In the genomic region with DNA sequence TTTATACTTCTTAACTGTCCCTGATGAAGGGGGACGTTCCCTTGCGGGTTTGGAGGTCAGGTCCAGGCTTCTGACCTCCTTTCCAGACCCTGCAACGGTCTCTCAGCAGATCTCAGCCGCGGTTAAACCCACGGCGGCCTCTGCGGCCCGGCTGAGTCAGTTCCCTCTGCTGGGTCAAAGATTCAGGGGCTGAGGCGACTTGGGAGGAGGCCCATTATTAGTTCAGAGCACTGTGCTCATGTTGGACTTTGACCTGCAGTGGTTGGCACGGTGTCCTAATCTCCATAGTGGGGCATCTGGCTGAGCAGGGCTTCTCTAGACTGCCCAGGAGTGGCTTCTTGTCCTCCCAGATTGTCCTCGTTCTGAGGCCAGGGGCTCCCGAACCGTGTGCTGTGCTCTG, we compare ENCODE assay signal across 8 mouse cellular contexts. TPM values are rescaled to one million over a fixed set of nuclear protein-coding genes. Genes with fewer than 3 reads are reported as not detected.
DNase-seq lines count a peak whose midpoint lies in the region; ATAC-seq and TF ChIP-seq lines count a peak whose summit lies in the region.

No protein-coding gene starts in this region.

- TF ChIP-seq CTCF in cerebellum, adult 2 months (IDR thresholded peaks at IDR 0.05; ENCODE audit: borderline replicate concordance, insufficient read depth, low read depth, low read length), result no peak

- H3K4me3 ChIP-seq in erythroblast, embryonic 14.5 days (replicated peaks), result peak overlapping the region; percentile 65
- H3K4me3 ChIP-seq in cerebellum, adult 2 months (replicated peaks; ENCODE audit: insufficient read depth, low read depth, low read length), result peak overlapping the region; percentile 97
- peak overlapping the region; percentile 62 to 74 for H3K4me3 ChIP-seq in heart, embryonic 14.5 days (ENCODE audit: control insufficient read depth in 1 of 2, insufficient read depth in 1 of 2, low read depth in 1 of 2, low read length in 2 of 2)

- DNase-seq in cerebellum, adult 2 months, result peak; percentile 63 to 68
- DNase-seq in kidney, postnatal 4 days, result peak; percentile 49 to 66
- no peak for DNase-seq in urinary bladder, postnatal 4 days (ENCODE audit: low spot score in 2 of 2)
- no peak for DNase-seq in right cerebral cortex, postnatal 4 days

- peak overlapping the region; percentile 73 for H3K27ac ChIP-seq in cerebellum, adult 2 months (ENCODE audit: insufficient read depth, low read length)
- no peak overlapping the region for H3K27ac ChIP-seq in heart, embryonic 14.5 days (replicated peaks in 1 of 2; ENCODE audit: control insufficient read depth in 1 of 2, insufficient read depth in 1 of 2, low read depth in 2 of 2, low read length in 2 of 2)

- peaks cover 31% of the 10 kb centered on the region for H3K36me3 ChIP-seq in erythroblast, embryonic 14.5 days (ENCODE audit: control insufficient read depth)
- H3K36me3 ChIP-seq in heart, embryonic 14.5 days (ENCODE audit: control insufficient read depth, insufficient read depth, low read length), result peaks cover 28% of the 10 kb centered on the region

- ATAC-seq in erythroblast, adult 5-6 weeks (replicated peaks; ENCODE audit: low FRiP score, poor library complexity, severe bottlenecking), result no peak
- no peak for ATAC-seq in heart, embryonic 14.5 days (ENCODE audit: insufficient number of reproducible peaks, insufficient read depth, low FRiP score, low read depth)
- 0 out of 2 replicates have a peak, but pooled peaks have one; percentile 6 for ATAC-seq in megakaryocyte-erythroid progenitor cell, adult 5-6 weeks (replicated peaks; ENCODE audit: low FRiP score, low TSS enrichment, poor library complexity, severe bottlenecking)

- WGBS in cerebellum, adult 2 months, result 3% methylated on average over 14 of the region's 14 CpGs
- 9% methylated on average over 14 of the region's 14 CpGs for WGBS in heart, embryonic 14.5 days

- peaks cover 26% of the 10 kb centered on the region for H3K27me3 ChIP-seq in erythroblast, embryonic 14.5 days (ENCODE audit: control insufficient read depth)
- H3K27me3 ChIP-seq in cerebellum, adult 2 months (ENCODE audit: control insufficient read depth, insufficient read depth, low read length), result no peaks in the 10 kb centered on the region
- no peaks in the 10 kb centered on the region for H3K27me3 ChIP-seq in heart, embryonic 14.5 days (ENCODE audit: control insufficient read depth, insufficient read depth, low read length)

- TF ChIP-seq POLR2A in cerebellum, adult 2 months (IDR thresholded peaks at IDR 0.05; ENCODE audit: borderline replicate concordance, insufficient read depth, low read length), result no peak

- H3K9me3 ChIP-seq in erythroblast, embryonic 14.5 days (ENCODE audit: control insufficient read depth, low read length), result no peaks in the 10 kb centered on the region
- H3K9me3 ChIP-seq in heart, embryonic 14.5 days (ENCODE audit: control insufficient read depth, low read length), result no peaks in the 10 kb centered on the region

- peak overlapping the region; percentile 99 for H3K4me2 ChIP-seq in heart, embryonic 14.5 days (ENCODE audit: low read length)

- H3K4me1 ChIP-seq in erythroblast, embryonic 14.5 days (ENCODE audit: control insufficient read depth), result peaks cover 27% of the 10 kb centered on the region
- H3K4me1 ChIP-seq in cerebellum, adult 2 months (ENCODE audit: control insufficient read depth, insufficient read depth, low read length), result peaks cover 36% of the 10 kb centered on the region
- peaks cover 28 to 30% of the 10 kb centered on the region in 2 experiments for H3K4me1 ChIP-seq in heart, embryonic 14.5 days (ENCODE audit: control insufficient read depth in 2 of 2, insufficient read depth in 2 of 2, low read length in 2 of 2)

- H3K9ac ChIP-seq in heart, embryonic 14.5 days (ENCODE audit: low read length), result peak overlapping the region; percentile 80

RNA-seq across cellular contexts. Expression of a gene that starts 1.2 kb away (rescaled TPM):
- 0.02 and 0.04 TPM in 2 replicates for polyA plus RNA-seq in erythroblast, embryonic 14.5 days (2012)
- total RNA-seq in erythroblast, adult 5-6 weeks (2015; ENCODE audit: low replicate concordance), result 0.58 and 0.63 TPM in 2 replicates
- total RNA-seq in erythroblast, adult 5-6 weeks (2017; ENCODE audit: low replicate concordance), result 0.77 and 1.8 TPM in 2 replicates
- 81.2 and 92.5 TPM in 2 replicates for polyA plus RNA-seq in cerebellum, adult 2 months (2012; rRNA removed)
- polyA plus RNA-seq in heart, embryonic 14.5 days (2014; fragmentation: Nextera tagmentation; extraction: Ambion mirVana), result 7.9 and 8.6 TPM in 2 replicates
- total RNA-seq in megakaryocyte-erythroid progenitor cell, adult 5-6 weeks (2014; fragmentation: Nextera tagmentation), result 0.57 and 1.6 TPM in 2 replicates
- total RNA-seq in megakaryocyte-erythroid progenitor cell, adult 5-6 weeks (2017), result 1.4 TPM in 2 replicates

RNA-seq across cellular contexts. Expression of a gene that starts 8.1 kb away (rescaled TPM):
- polyA plus RNA-seq in erythroblast, embryonic 14.5 days (2012), result 33.9 and 35.2 TPM in 2 replicates
- 178 and 282 TPM in 2 replicates for total RNA-seq in erythroblast, adult 5-6 weeks (2015; ENCODE audit: low replicate concordance)
- 361 and 369 TPM in 2 replicates for total RNA-seq in erythroblast, adult 5-6 weeks (2017; ENCODE audit: low replicate concordance)
- polyA plus RNA-seq in cerebellum, adult 2 months (2012; rRNA removed), result 1,362 and 1,509 TPM in 2 replicates
- 703 and 745 TPM in 2 replicates for polyA plus RNA-seq in heart, embryonic 14.5 days (2014; fragmentation: Nextera tagmentation; extraction: Ambion mirVana)
- total RNA-seq in megakaryocyte-erythroid progenitor cell, adult 5-6 weeks (2014; fragmentation: Nextera tagmentation), result 2,953 and 3,549 TPM in 2 replicates
- total RNA-seq in megakaryocyte-erythroid progenitor cell, adult 5-6 weeks (2017), result 4,476 and 4,894 TPM in 2 replicates

RNA-seq across cellular contexts. Expression of a gene that starts 50.8 kb away (rescaled TPM):
- polyA plus RNA-seq in erythroblast, embryonic 14.5 days (2012), result not detected in 2 replicates
- not detected in 2 replicates for total RNA-seq in erythroblast, adult 5-6 weeks (2015; ENCODE audit: low replicate concordance)
- not detected in 2 replicates for total RNA-seq in erythroblast, adult 5-6 weeks (2017; ENCODE audit: low replicate concordance)
- polyA plus RNA-seq in cerebellum, adult 2 months (2012; rRNA removed), result 3.9 and 5.0 TPM in 2 replicates
- polyA plus RNA-seq in heart, embryonic 14.5 days (2014; fragmentation: Nextera tagmentation; extraction: Ambion mirVana), result 0.35 TPM in 1 of 2 replicates, not detected in the other
- not detected in 2 replicates for total RNA-seq in megakaryocyte-erythroid progenitor cell, adult 5-6 weeks (2014; fragmentation: Nextera tagmentation)
- not detected in 2 replicates for total RNA-seq in megakaryocyte-erythroid progenitor cell, adult 5-6 weeks (2017)

Comparison
In these comparisons a context has a peak if more than half of its experiments do, and no peak if none do; other contexts are left out.
1. DNase-seq: peak in cerebellum, adult 2 months (2 of 2) and kidney, postnatal 4 days (2 of 2); none in urinary bladder, postnatal 4 days (0 of 2) and right cerebral cortex, postnatal 4 days (single experiment).
2. RNA of a gene that starts 8.1 kb away (polyA plus RNA-seq): 1,362 to 1,509 TPM in cerebellum, adult 2 months and 703 to 745 TPM in heart, embryonic 14.5 days; 33.9 to 35.2 TPM in erythroblast, embryonic 14.5 days; every median in the first group is over 10 times any median in the second.
3. Peak in every context shown above with its lines, with median percentiles within 50 percentile points of each other: H3K4me3 ChIP-seq.